Mouse (Mus musculus) layer of hippocampus, adult 2 months (tissue): Measurements from ENCODE around the gene Oxnad1. TPM values are rescaled to one million over a fixed set of nuclear protein-coding genes. Genes with fewer than 3 reads are reported as not detected.
A peak's percentile ranks its signal among the peaks of the same experiment; 100 is the strongest.
"Not testable (repeated sequence)": the region's sequence is repeated elsewhere in the genome, so short reads cannot be mapped to it uniquely, and the experiment has no call there.

ENCODE experiments used
- DNase-seq, 2 experiments: peaks; one replicate each; pipeline ENCODE4 v3.0.0; 2022; ENCODE audit warnings: low spot score in 2 of 2
- H3K27ac ChIP-seq: fragments of 200-600 bp; 2 replicates; pipeline ENCODE4 v1.8.1; 2022
- H3K4me3 ChIP-seq: fragments of 200-600 bp; 2 replicates; pipeline ENCODE4 v1.8.1; 2022; ENCODE audit warnings: mild to moderate bottlenecking
- CTCF ChIP-seq: fragments of 200-600 bp; conservative IDR thresholded peaks from 2 replicates; pipeline ENCODE4 v1.8.1; 2022; ENCODE audit warnings: antibody characterized with exemption, mild to moderate bottlenecking, moderate library complexity
- total RNA-seq, 2 experiments: library from RNA; stranded (reverse); gene quantifications; 2 replicates each; pipeline ENCODE4 v1.2.3; 2021

Gene Oxnad1
- total RNA-seq, 2 experiments from 2014 or later: 11.5 to 16.4 TPM

- no peak for TF ChIP-seq CTCF
- Histone ChIP-seq H3K4me3 (no peak overlapping the region), H3K27ac (no peak overlapping the region)
- DNase-seq: no peak
Observed at GRCm38 (mm10) chr14:32095646-32096045, 10.5 kb downstream of the Oxnad1 start.

DNA sequence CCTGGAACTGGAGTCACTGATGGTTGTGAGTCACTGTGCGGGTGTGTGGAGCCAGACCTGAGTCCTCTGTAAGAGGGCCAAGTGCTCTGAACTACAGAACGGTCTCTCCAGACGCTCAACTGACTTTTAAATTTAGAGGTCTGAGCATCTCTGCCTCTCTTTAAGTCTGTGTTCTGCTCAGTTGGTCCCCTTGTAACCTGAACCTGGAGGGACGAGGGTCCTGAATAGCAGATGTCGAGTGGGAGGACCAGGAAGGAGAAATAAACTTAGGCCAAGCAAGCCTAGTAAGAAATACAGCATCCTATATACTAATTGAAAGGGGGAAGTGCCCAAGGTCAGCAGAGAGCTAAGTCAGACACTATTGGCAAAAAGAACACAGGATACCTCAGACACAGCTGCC, 11.6 kb downstream of the Oxnad1 start:
- TF ChIP-seq CTCF: no peak
- no peak for DNase-seq
- Histone ChIP-seq H3K27ac (no peak overlapping the region), H3K4me3 (no peak overlapping the region)

GRCm38 (mm10) chr14:32097691-32098090, 12.5 kb downstream of the Oxnad1 start:
- TF ChIP-seq CTCF: no peak
- no peak for DNase-seq
- no peak overlapping the region for H3K27ac ChIP-seq
- H3K4me3 ChIP-seq: no peak overlapping the region

GRCm38 (mm10) chr14:32098951-32099350, 13.8 kb downstream of the Oxnad1 start:
- Histone ChIP-seq H3K4me3 (no peak overlapping the region), H3K27ac (no peak overlapping the region)
- no peak for DNase-seq
- no peak for TF ChIP-seq CTCF

DNA sequence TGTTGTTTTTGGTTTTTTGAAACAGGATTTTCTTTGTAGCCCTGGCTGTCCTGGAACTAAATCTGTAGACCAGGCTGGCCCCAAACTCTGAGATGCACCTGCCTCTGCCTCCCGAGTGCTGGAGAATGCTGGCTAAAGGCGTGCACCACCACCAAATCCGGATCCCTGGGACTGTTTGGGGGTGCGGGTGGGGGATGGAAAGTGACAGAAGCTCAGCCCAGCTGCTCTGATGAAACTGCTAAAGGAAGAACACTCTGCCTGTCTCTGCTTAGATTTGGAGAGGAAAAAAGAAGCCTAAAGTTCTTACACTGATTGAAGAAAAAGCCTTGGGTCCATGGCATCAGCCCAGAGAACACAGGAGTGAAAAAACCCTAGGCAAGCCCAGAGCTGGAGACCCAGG, 18.4 kb downstream of the Oxnad1 start:
- DNase-seq: peak; percentile 58 to 60

DNA sequence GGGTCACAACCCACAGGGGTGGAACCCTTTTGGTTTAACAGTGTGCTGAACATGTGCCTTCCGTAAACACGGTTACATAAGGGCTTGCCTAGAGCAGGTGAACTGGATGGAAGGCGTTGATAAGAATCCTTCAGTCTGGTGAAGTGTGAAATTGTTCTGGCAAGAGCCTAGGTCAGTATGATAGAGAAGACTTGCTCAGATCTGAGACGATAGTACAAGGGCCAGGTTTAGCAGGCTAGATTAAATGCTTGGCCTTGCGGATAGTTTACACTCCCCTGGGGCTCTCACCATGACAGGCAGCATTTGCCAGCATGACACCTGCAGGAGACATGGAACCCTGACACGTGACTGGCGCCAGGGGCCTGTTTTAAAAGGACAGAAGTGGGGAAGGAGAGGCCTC, 20.5 kb downstream of the Oxnad1 start:
- no peak for DNase-seq
- Histone ChIP-seq H3K27ac (no peak overlapping the region), H3K4me3 (no peak overlapping the region)
- TF ChIP-seq CTCF: no peak

More for the DNA sequence above, 18.4 kb downstream of the Oxnad1 start:
- no peak for TF ChIP-seq CTCF
- Histone ChIP-seq H3K27ac (peak overlapping the region; percentile 79; the same call in 1 of the 2 replicates), H3K4me3 (no peak overlapping the region)

DNA sequence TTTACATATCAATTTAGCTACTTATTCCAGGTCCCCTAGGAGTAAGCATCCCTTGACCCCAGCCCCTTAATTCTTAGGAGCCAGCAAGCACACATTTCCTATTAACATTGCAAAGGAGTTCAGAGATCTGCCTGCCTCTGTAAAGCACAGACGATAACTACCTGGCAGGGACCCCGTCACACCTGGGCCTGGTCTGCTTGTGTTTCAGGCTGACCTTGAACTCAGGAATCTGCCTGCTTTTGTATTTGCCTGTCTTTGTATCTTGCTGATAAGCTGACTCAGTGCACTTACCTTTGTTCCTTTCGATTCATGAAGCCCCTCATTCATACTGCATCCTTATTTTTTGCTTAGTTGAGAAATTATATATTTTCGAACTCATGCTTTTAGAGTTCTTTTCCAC, 21.7 kb downstream of the Oxnad1 start:
- no peak for DNase-seq
- Histone ChIP-seq H3K27ac (no peak overlapping the region), H3K4me3 (no peak overlapping the region)
- TF ChIP-seq CTCF: no peak

DNA sequence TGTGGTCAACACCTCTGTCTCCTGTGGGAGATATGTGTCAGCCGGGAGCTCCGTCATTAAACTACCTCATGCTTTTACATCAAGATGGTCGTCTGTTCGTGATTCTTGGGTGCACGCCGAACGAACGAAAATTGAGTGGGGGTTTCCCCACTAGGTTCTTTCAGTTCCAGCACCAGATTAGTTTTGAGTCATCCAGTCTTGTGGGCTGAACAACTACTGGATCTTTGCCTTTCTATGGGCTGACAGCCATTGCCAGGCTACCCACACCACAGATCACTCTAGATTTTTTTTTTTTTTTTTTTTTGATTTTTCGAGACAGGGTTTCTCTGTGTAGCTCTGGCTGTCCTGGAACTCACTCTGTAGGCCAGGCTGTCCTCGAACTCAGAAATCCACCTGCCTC, 26.9 kb downstream of the Oxnad1 start:
- not testable (repeated sequence) for H3K4me3 ChIP-seq, DNase-seq

DNA sequence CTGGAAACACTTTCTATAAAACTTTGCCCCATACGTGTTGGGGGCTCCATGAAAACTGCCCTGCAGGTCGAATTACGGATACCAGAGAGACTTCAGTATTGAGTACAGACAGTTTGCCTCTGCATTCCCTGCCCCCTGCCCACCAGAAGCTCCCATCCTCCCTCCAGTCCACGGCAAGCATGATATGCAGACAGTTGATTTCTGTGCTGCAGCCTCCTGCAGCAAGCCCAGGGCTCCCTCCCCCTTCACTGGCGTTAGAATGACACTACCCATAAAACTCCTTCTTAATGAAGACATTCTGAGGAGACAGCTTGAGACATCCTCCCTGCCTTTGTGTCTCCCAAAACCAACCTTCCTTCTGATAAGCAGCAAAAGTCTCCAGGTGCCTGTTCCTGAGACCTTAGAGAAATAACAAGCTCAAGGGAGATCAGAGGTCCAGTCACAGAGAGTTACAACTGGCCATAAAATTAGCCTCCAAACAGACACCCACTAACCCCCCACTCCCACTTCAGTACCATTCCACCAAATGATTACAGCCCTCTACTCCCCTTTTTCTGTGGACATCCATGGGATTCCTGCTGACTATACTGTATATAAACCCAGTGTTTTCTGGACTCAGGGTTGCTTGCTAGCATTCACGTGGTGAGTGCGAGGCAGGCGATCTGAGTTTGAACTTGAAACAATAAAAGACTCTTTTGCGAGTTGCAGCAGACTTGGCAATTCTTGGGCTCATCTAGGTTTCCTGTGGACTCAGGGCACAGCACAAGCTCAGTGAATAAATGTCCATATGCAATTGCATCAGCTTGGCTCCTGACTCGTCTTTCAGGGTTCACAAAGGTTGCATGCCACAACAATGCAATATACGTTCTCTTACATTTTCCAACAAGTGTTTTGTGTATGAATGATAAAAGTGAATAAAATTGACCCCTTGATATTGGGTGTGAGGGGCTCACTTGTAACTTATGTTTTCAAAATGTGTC, 36.1 kb downstream of the Oxnad1 start:
- Histone ChIP-seq H3K4me3 (no peak overlapping the region), H3K27ac (no peak overlapping the region)
- TF ChIP-seq CTCF: no peak

More for the DNA sequence above, 26.9 kb downstream of the Oxnad1 start:
- not testable (repeated sequence) for H3K27ac ChIP-seq

DNA sequence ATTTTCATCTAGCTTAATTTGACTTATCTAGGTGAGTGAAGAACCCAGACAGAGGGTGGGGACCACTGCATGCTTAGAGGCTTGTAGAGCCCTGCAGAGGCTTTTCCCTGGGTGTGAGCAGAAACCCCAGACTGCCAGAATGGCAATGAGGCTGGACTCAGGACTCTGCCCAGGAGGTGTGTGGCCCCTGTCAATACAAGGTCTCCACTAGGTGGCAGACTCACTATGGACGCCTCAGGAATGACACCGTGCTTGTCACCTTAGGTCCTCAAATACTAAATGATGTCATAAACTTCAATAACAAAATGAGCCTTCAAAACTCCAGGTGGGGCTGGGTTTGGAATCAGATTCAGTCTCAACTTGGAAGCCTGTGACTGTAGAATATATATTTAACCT, 36.7 kb downstream of the Oxnad1 start:
- DNase-seq: no peak
- no peak overlapping the region for H3K4me3 ChIP-seq
- peak; percentile 72 for TF ChIP-seq CTCF
- H3K27ac ChIP-seq: no peak overlapping the region

More for the DNA sequence above, 36.1 kb downstream of the Oxnad1 start:
- DNase-seq: no peak

DNA sequence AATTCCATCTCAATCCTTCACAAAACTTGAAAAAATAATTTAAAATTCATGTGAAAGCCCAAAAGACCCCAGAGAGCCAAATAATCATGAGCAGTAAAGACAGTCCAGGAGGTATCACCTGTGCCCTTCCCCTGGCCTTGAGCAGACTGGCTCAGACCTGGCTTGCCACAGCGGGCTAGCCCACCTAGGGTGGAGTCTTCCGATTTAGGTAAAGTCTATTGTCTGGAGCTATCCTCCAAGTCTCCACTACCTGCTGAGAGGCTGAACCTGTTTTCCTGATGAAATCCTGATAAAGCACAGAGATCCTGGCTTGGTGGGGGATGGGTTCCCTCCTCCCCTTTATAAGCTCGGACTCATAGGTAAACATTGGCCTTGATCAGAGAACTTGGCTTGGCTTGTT, 39.1 kb downstream of the Oxnad1 start:
- no peak for TF ChIP-seq CTCF
- Histone ChIP-seq H3K27ac (no peak overlapping the region), H3K4me3 (no peak overlapping the region)
- DNase-seq: no peak

DNA sequence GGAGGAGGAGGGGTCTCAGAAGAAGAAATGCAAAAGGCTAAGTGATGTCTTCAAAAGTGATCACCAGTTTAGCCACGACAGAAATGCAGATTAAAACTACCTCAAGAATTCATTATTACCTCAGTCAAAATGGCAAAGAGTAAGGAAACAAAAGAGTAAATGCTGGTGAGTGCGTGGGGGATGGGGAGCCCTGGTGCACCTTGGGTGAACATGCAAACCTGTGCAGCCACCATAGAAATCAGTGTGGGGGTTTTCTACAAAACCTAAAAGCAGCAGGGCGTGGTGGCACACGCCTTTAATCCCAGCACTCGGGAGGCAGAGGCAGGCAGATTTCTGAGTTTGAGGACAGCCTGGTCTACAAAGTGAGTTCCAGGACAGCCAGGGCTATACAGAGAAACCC, 40.1 kb downstream of the Oxnad1 start:
- not testable (repeated sequence) for H3K4me3 ChIP-seq, H3K27ac ChIP-seq, DNase-seq

DNA sequence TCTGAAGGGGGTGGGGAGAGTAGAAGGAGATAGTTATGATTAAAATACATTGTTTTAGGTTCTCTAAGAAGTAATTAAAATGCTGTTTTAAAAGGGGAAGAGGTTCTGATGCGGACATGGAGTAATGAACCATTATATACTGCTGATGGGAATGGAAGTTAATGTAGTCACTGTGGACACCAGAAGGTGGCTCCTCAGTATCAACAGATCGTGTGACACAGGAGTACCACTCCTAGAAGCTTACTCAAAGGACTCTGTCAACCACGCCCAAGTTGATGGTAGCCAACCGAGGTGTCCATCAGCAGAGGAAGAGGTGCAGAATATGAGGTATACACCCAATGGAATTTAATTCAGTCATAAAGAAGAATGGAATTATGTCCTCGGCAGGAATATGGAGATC, 43.2 kb downstream of the Oxnad1 start:
- TF ChIP-seq CTCF: no peak
- H3K27ac ChIP-seq: no peak overlapping the region
- no peak overlapping the region for H3K4me3 ChIP-seq
- DNase-seq: no peak

GRCm38 (mm10) chr14:32131836-32132235, 46.7 kb downstream of the Oxnad1 start:
- no peak for DNase-seq
- no peak for TF ChIP-seq CTCF
- H3K4me3 ChIP-seq: no peak overlapping the region
- no peak overlapping the region for H3K27ac ChIP-seq
